In genomic region chr10:6909763-6910162, GRCm38 (mm10) we compare ENCODE assay signal across 30 mouse cellular contexts.
DNase-seq lines count a peak whose midpoint lies in the region; ATAC-seq and TF ChIP-seq lines count a peak whose summit lies in the region.
"Had no signal": no experiment of that assay in that cellular context is flagged by ENCODE, and none has a peak within 500 bp of the region (broad histone marks: within the 10 kb centered on the region; RNA-seq: fewer than 3 reads in every experiment).

No protein-coding gene starts in this region.

- no peak overlapping the region for H3K4me2 ChIP-seq in intestine, embryonic 15.5 days (replicated peaks)
- H3K4me2 ChIP-seq: embryonic facial prominence, embryonic 13.5 days; forebrain, embryonic 12.5 days; forebrain, embryonic 15.5 days; heart, embryonic 12.5 days; heart, embryonic 15.5 days; hindbrain, embryonic 13.5 days had no signal

- intact Hi-C loops in left cerebral cortex, postnatal 10 days (cut with DNase I), result no loop called here

- H3K27ac ChIP-seq in layer of hippocampus, adult 2 months, result 0 out of 2 replicates have a peak overlapping the region, but pooled peaks have one; percentile 1
- H3K27ac ChIP-seq in olfactory bulb, adult 2 months (ENCODE audit: insufficient read depth, low read depth, low read length), result peak overlapping the region; percentile 95
- H3K27ac ChIP-seq in intestine, embryonic 15.5 days, result no peak overlapping the region
- H3K27ac ChIP-seq: embryonic facial prominence, embryonic 10.5 days; embryonic facial prominence, embryonic 13.5 days; forebrain, embryonic 12.5 days; forebrain, embryonic 15.5 days; gastrocnemius, adult 2 months; heart, embryonic 15.5 days; hindbrain, embryonic 10.5 days; hindbrain, embryonic 13.5 days had no signal

- no peak for ATAC-seq in intestine, embryonic 15.5 days
- ATAC-seq: CD4-positive, CD25-positive, alpha-beta regulatory T cell, adult 4 months; forebrain, embryonic 15.5 days; hindbrain, embryonic 16.5 days had no signal

- H3K36me3 ChIP-seq in intestine, embryonic 15.5 days, result no peaks in the 10 kb centered on the region
- H3K36me3 ChIP-seq: embryonic facial prominence, embryonic 10.5 days; embryonic facial prominence, embryonic 13.5 days; forebrain, embryonic 12.5 days; forebrain, embryonic 15.5 days; heart, embryonic 12.5 days; heart, embryonic 15.5 days; hindbrain, embryonic 10.5 days; hindbrain, embryonic 13.5 days had no signal

- 18% methylated on average over 2 of the region's 2 CpGs for WGBS in olfactory bulb, adult 2 months
- 71% methylated on average over 2 of the region's 2 CpGs for WGBS in intestine, embryonic 15.5 days

- no peak for TF ChIP-seq POLR2A in olfactory bulb, adult 2 months (IDR thresholded peaks at IDR 0.05; ENCODE audit: insufficient read depth, low read depth, low read length)

- H3K9ac ChIP-seq in intestine, embryonic 15.5 days, result no peak overlapping the region
- H3K9ac ChIP-seq: embryonic facial prominence, embryonic 13.5 days; forebrain, embryonic 12.5 days; forebrain, embryonic 15.5 days; heart, embryonic 12.5 days; heart, embryonic 15.5 days; hindbrain, embryonic 13.5 days had no signal

- H3K4me3 ChIP-seq in layer of hippocampus, adult 2 months, result no peak overlapping the region
- H3K4me3 ChIP-seq in olfactory bulb, adult 2 months (ENCODE audit: insufficient read depth, low read depth, low read length), result no peak overlapping the region
- no peak overlapping the region for H3K4me3 ChIP-seq in intestine, embryonic 15.5 days (replicated peaks)
- H3K4me3 ChIP-seq: embryonic facial prominence, embryonic 10.5 days; embryonic facial prominence, embryonic 13.5 days; erythroblast, embryonic 14.5 days; forebrain, embryonic 12.5 days; forebrain, embryonic 15.5 days; gastrocnemius, adult 2 months; heart, embryonic 12.5 days; heart, embryonic 15.5 days; hindbrain, embryonic 10.5 days; hindbrain, embryonic 13.5 days had no signal

- H3K9me3 ChIP-seq in intestine, embryonic 15.5 days, result no peaks in the 10 kb centered on the region
- H3K9me3 ChIP-seq: embryonic facial prominence, embryonic 10.5 days; embryonic facial prominence, embryonic 13.5 days; forebrain, embryonic 12.5 days; forebrain, embryonic 15.5 days; heart, embryonic 12.5 days; heart, embryonic 15.5 days; hindbrain, embryonic 10.5 days; hindbrain, embryonic 13.5 days had no signal

- H3K4me1 ChIP-seq in olfactory bulb, adult 2 months (ENCODE audit: control insufficient read depth, insufficient read depth, low read length), result peaks cover 6% of the 10 kb centered on the region
- H3K4me1 ChIP-seq in intestine, embryonic 15.5 days (replicated peaks), result no peaks in the 10 kb centered on the region
- H3K4me1 ChIP-seq: embryonic facial prominence, embryonic 10.5 days; embryonic facial prominence, embryonic 13.5 days; forebrain, embryonic 12.5 days; forebrain, embryonic 15.5 days; heart, embryonic 12.5 days; heart, embryonic 15.5 days; hindbrain, embryonic 10.5 days; hindbrain, embryonic 13.5 days had no signal

- TF ChIP-seq CTCF in layer of hippocampus, adult 2 months (conservative IDR thresholded peaks at IDR 0.05), result no peak
- TF ChIP-seq CTCF in olfactory bulb, adult 2 months (IDR thresholded peaks at IDR 0.05; ENCODE audit: insufficient read depth, low read depth, low read length), result no peak

- DNase-seq in layer of hippocampus, adult 2 months (ENCODE audit: low spot score in 2 of 2), result peak in 1 of 2 experiments; percentile 19
- DNase-seq in layer of hippocampus, adult 9-10 months (ENCODE audit: low spot score), result no peak
- peak; percentile 52 to 67 for DNase-seq in left cerebral cortex, adult 9 months (ENCODE audit: low spot score in 2 of 2)
- DNase-seq in left cerebral cortex, postnatal 10 days (ENCODE audit: extremely low spot score in 1 of 2, low spot score in 2 of 2), result no peak
- peak; percentile 89 for DNase-seq in brain, adult 2 months (ENCODE audit: low read depth, low spot score)
- no peak for DNase-seq in heart, adult 8-10 months (ENCODE audit: low spot score)
- DNase-seq: adrenal gland, adult 2 months; adrenal gland, postnatal 14 days; cerebellum, adult 11-12 months; cerebellum, adult 8-10 months; cerebellum, postnatal 36 days; embryo, embryonic 11 days; gastrocnemius, adult 2 months; gastrocnemius, postnatal 14 days; heart, adult 11 months; heart, postnatal 10 days; heart, postnatal 36 days had no signal

- no peaks in the 10 kb centered on the region for H3K27me3 ChIP-seq in intestine, embryonic 15.5 days (replicated peaks)
- H3K27me3 ChIP-seq: embryonic facial prominence, embryonic 13.5 days; forebrain, embryonic 12.5 days; forebrain, embryonic 15.5 days; heart, embryonic 12.5 days; heart, embryonic 15.5 days; hindbrain, embryonic 13.5 days had no signal

Comparison
In these comparisons a context has a peak if more than half of its experiments do, and no peak if none do; other contexts are left out.
1. DNase-seq: peak in left cerebral cortex, adult 9 months (2 of 2) and brain, adult 2 months (single experiment); none in layer of hippocampus, adult 9-10 months (single experiment), left cerebral cortex, postnatal 10 days (0 of 2) and heart, adult 8-10 months (single experiment).